Mouse (Mus musculus) spleen, adult 2 months (tissue): Measurements from ENCODE around the gene Nav2. TPM values are rescaled to one million over a fixed set of nuclear protein-coding genes. Genes with fewer than 3 reads are reported as not detected.

Experiments
- DNase-seq, 2 experiments: peaks; one replicate each; pipeline versions ENCODE4 v3.0.0 to v3.0.0-alpha.2; 2012 to 2021; ENCODE audit warnings: low spot score in 2 of 2, low read depth in 1 of 2
- H3K27ac ChIP-seq: fragments of 200-500 bp; 2 replicates; pipeline ENCODE4 v1.5.1; 2012; ENCODE audit warnings: low read length, inconsistent platforms; ENCODE audit not compliant: insufficient read depth
- H3K27me3 ChIP-seq: fragments of 200-500 bp; 2 replicates; pipeline ENCODE4 v1.6.1; 2012; ENCODE audit warnings: mild to moderate bottlenecking, moderate library complexity, low read length, inconsistent platforms; ENCODE audit not compliant: control insufficient read depth, insufficient read depth
- H3K36me3 ChIP-seq: fragments of 200-500 bp; 2 replicates; pipeline ENCODE4 v1.6.1; 2012; ENCODE audit warnings: mild to moderate bottlenecking, low read length, inconsistent platforms; ENCODE audit not compliant: control insufficient read depth, insufficient read depth
- H3K4me1 ChIP-seq: fragments of 200-500 bp; 2 replicates; pipeline ENCODE4 v1.6.1; 2011; ENCODE audit warnings: inconsistent platforms; ENCODE audit not compliant: control insufficient read depth, insufficient read depth, insufficient read length
- H3K4me3 ChIP-seq: fragments of 200-500 bp; 2 replicates; pipeline ENCODE4 v1.5.1; 2011; ENCODE audit warnings: mild to moderate bottlenecking, inconsistent platforms; ENCODE audit not compliant: insufficient read depth, insufficient read length; ENCODE audit errors: extremely low read depth
- CTCF ChIP-seq: fragments of 200-500 bp; IDR thresholded peaks from 2 replicates; pipeline ENCODE4 v1.5.1; 2011; ENCODE audit warnings: mild to moderate bottlenecking, inconsistent platforms; ENCODE audit not compliant: insufficient read depth, insufficient read length, insufficient replicate concordance; ENCODE audit errors: extremely low read depth
- POLR2A ChIP-seq: fragments of 200-500 bp; IDR thresholded peaks from 2 replicates; pipeline ENCODE4 v1.6.1; 2011; ENCODE audit warnings: low read depth, low read length, inconsistent platforms
- WGBS: fragments of 180-500 bp; shearing (Covaris S2); methylation state at CpG from one replicate; pipeline ENCODE4 v1.1.7; 2018; 5-methylcytosine and 5-hydroxymethylcytosine counted together
- polyA plus RNA-seq: library from polyadenylated mRNA; depleted of rRNA; stranded (reverse); fragments of >200 nt; gene quantifications from 2 replicates; pipeline ENCODE4 v1.2.3, GENCODE M21; 2012

Nav2 gene
- polyA plus RNA-seq, 1 experiment: 3.5 TPM

- no peak for TF ChIP-seq CTCF
- TF ChIP-seq POLR2A: no peak
- Histone ChIP-seq H3K4me1 (no peaks in the 10 kb centered on the region), H3K4me3 (no peak overlapping the region), H3K27ac (no peak overlapping the region), H3K36me3 (no peaks in the 10 kb centered on the region), H3K27me3 (no peaks in the 10 kb centered on the region)
- 80% methylated on average over 8 of the region's 8 CpGs for WGBS
- DNase-seq: no peak
These were observed 116.7 kb downstream of the Nav2 start for GRCm38 (mm10) chr7:49025026-49025815.

GRCm38 (mm10) chr7:49025991-49026390 lies 117.5 kb downstream of the Nav2 start:
- TF ChIP-seq POLR2A: no peak
- no peak for TF ChIP-seq CTCF
- H3K4me1 ChIP-seq: no peaks in the 10 kb centered on the region
- no peaks in the 10 kb centered on the region for H3K27me3 ChIP-seq
- H3K36me3 ChIP-seq: no peaks in the 10 kb centered on the region
- H3K4me3 ChIP-seq: no peak overlapping the region
- H3K27ac ChIP-seq: no peak overlapping the region
- DNase-seq: no peak
- WGBS: 84% methylated on average over 3 of the region's 3 CpGs

- DNase-seq: no peak
- 79% methylated on average over 5 of the region's 5 CpGs for WGBS
These were observed 118.0 kb downstream of the Nav2 start for GRCm38 (mm10) chr7:49026466-49026865.

GRCm38 (mm10) chr7:49029282-49030012 lies 120.9 kb downstream of the Nav2 start:
- no peak for TF ChIP-seq POLR2A
- TF ChIP-seq CTCF: no peak
- no peaks in the 10 kb centered on the region for H3K27me3 ChIP-seq
- WGBS: 72% methylated on average over 10 of the region's 10 CpGs

More at GRCm38 (mm10) chr7:49026466-49026865, 118.0 kb downstream of the Nav2 start:
- H3K27me3 ChIP-seq: no peaks in the 10 kb centered on the region
- TF ChIP-seq CTCF (no peak), POLR2A (no peak)
- no peaks in the 10 kb centered on the region for H3K4me1 ChIP-seq
- H3K4me3 ChIP-seq: no peak overlapping the region
- no peak overlapping the region for H3K27ac ChIP-seq
- H3K36me3 ChIP-seq: no peaks in the 10 kb centered on the region

GRCm38 (mm10) chr7:49032216-49032615 lies 123.7 kb downstream of the Nav2 start:
- DNase-seq: no peak
- Histone ChIP-seq H3K4me3 (no peak overlapping the region), H3K4me1 (no peaks in the 10 kb centered on the region), H3K27me3 (no peaks in the 10 kb centered on the region), H3K27ac (no peak overlapping the region), H3K36me3 (no peaks in the 10 kb centered on the region)
- TF ChIP-seq CTCF: no peak
- no peak for TF ChIP-seq POLR2A
- WGBS: 80% methylated on average over 4 of the region's 4 CpGs

More at GRCm38 (mm10) chr7:49029282-49030012, 120.9 kb downstream of the Nav2 start:
- Histone ChIP-seq H3K4me1 (no peaks in the 10 kb centered on the region), H3K36me3 (no peaks in the 10 kb centered on the region), H3K4me3 (no peak overlapping the region), H3K27ac (no peak overlapping the region)
- no peak for DNase-seq

GRCm38 (mm10) chr7:49034253-49034652 lies 125.7 kb downstream of the Nav2 start:
- H3K4me1 ChIP-seq: no peaks in the 10 kb centered on the region
- no peak overlapping the region for H3K27ac ChIP-seq
- 89% methylated on average over 2 of the region's 2 CpGs for WGBS
- H3K4me3 ChIP-seq: no peak overlapping the region
- no peaks in the 10 kb centered on the region for H3K36me3 ChIP-seq
- DNase-seq: no peak
- TF ChIP-seq POLR2A: no peak
- TF ChIP-seq CTCF: no peak
- no peaks in the 10 kb centered on the region for H3K27me3 ChIP-seq

- Histone ChIP-seq H3K27ac (no peak overlapping the region), H3K4me1 (no peaks in the 10 kb centered on the region), H3K36me3 (no peaks in the 10 kb centered on the region), H3K27me3 (no peaks in the 10 kb centered on the region), H3K4me3 (no peak overlapping the region)
- WGBS: 82% methylated on average over 8 of the region's 8 CpGs
- no peak for DNase-seq
- TF ChIP-seq POLR2A: no peak
- no peak for TF ChIP-seq CTCF
These were observed 131.6 kb downstream of the Nav2 start for GRCm38 (mm10) chr7:49040163-49040562.
